ENCODE assay signal across 26 mouse cellular contexts in the genomic region with DNA sequence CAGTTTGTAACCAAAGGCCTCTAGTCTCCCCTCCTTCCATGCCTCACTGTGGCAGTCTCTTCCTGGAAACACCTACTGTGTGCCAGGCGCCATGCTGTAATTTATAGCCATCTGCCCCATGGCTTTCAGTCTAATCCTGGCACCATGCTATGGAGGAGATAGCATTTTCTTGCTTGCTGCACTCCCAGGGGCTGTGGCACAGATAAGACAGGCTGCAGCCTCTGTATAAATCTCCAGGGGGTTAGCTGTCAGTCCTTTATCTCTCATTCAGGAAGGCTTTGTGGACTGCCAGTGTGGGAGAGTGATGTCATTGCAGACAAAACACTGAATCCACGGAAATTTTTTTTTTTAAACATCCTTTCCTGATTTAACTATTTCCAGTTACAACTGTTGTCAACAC. TPM values are rescaled to one million over a fixed set of nuclear protein-coding genes. Genes with fewer than 3 reads are reported as not detected.
A peak's percentile ranks its signal among the peaks of the same experiment; 100 is the strongest.
DNase-seq lines count a peak whose midpoint lies in the region; ATAC-seq and TF ChIP-seq lines count a peak whose summit lies in the region.
"Had no signal": no experiment of that assay in that cellular context is flagged by ENCODE, and none has a peak within 500 bp of the region (broad histone marks: within the 10 kb centered on the region; RNA-seq: fewer than 3 reads in every experiment).

No protein-coding gene starts in this region.

- peaks cover 45% of the 10 kb centered on the region for H3K36me3 ChIP-seq in heart, embryonic 12.5 days
- H3K36me3 ChIP-seq in liver, embryonic 12.5 days = peaks cover 44% of the 10 kb centered on the region
- H3K36me3 ChIP-seq in liver, postnatal 0 days (replicated peaks; ENCODE audit: insufficient read depth, low read length) = peaks cover 26% of the 10 kb centered on the region
- peaks cover 0 to 25% of the 10 kb centered on the region in 2 experiments; a peak in 2 of 4 replicates for H3K36me3 ChIP-seq in MEL (ENCODE audit: control insufficient read depth in 1 of 2, insufficient read depth in 2 of 2, low read length in 2 of 2)
- H3K36me3 ChIP-seq: forebrain, embryonic 15.5 days had no signal

- WGBS in heart, embryonic 12.5 days = 17% methylated on average over 2 of the region's 2 CpGs
- 12% methylated on average over 2 of the region's 2 CpGs for WGBS in liver, embryonic 12.5 days (ENCODE audit: insufficient replicate concordance)
- 46% methylated on average over 2 of the region's 2 CpGs for WGBS in liver, postnatal 0 days (ENCODE audit: insufficient replicate concordance)

- H3K4me1 ChIP-seq in heart, embryonic 12.5 days (replicated peaks) = peaks cover 86% of the 10 kb centered on the region
- H3K4me1 ChIP-seq in liver, embryonic 12.5 days = peaks cover 80% of the 10 kb centered on the region
- peaks cover 28% of the 10 kb centered on the region for H3K4me1 ChIP-seq in liver, postnatal 0 days (ENCODE audit: insufficient read depth)
- peaks cover 7 to 38% of the 10 kb centered on the region in 2 experiments for H3K4me1 ChIP-seq in MEL (ENCODE audit: control insufficient read depth in 1 of 2, insufficient read depth in 2 of 2, low read length in 2 of 2)

- no peak for TF ChIP-seq EP300 in liver, postnatal 0 days (IDR thresholded peaks at IDR 0.05; ENCODE audit: low read depth)
- TF ChIP-seq EP300 in MEL (IDR thresholded peaks at IDR 0.05; ENCODE audit: low read depth in 1 of 2, low read length in 2 of 2) = peak; percentile 80 to 82

- no peak for DNase-seq in heart, postnatal 4 days
- DNase-seq in liver, postnatal 0 days = no peak
- DNase-seq in MEL (ENCODE audit: low read depth, low spot score) = peak; percentile 59
- no peak for DNase-seq in cerebellum, adult 18-20 months
- DNase-seq in gastrocnemius, adult 8-10 months (ENCODE audit: low spot score in 2 of 2) = no peak
- DNase-seq: adrenal gland, postnatal 14 days; cerebellum, postnatal 10 days; kidney, postnatal 4 days; layer of hippocampus, adult 9-11 months; lung, postnatal 4 days; thymus, postnatal 25 days had no signal

- H3K9me3 ChIP-seq in heart, embryonic 12.5 days (replicated peaks) = no peaks in the 10 kb centered on the region
- H3K9me3 ChIP-seq in liver, embryonic 12.5 days (replicated peaks) = no peaks in the 10 kb centered on the region
- no peaks in the 10 kb centered on the region for H3K9me3 ChIP-seq in liver, postnatal 0 days (ENCODE audit: low read length)
- H3K9me3 ChIP-seq in MEL (replicated peaks; ENCODE audit: insufficient read depth, low read length) = no peaks in the 10 kb centered on the region
- H3K9me3 ChIP-seq: embryonic facial prominence, embryonic 13.5 days; forebrain, embryonic 15.5 days; kidney, embryonic 15.5 days; limb, embryonic 10.5 days; liver, embryonic 15.5 days; neural tube, embryonic 12.5 days had no signal

- H3K9ac ChIP-seq in heart, embryonic 12.5 days = no peak overlapping the region
- H3K9ac ChIP-seq in liver, embryonic 12.5 days = no peak overlapping the region
- H3K9ac ChIP-seq in liver, postnatal 0 days (replicated peaks) = no peak overlapping the region
- no peak overlapping the region for H3K9ac ChIP-seq in MEL (ENCODE audit: control insufficient read depth, low read depth, low read length, poor library complexity, severe bottlenecking)
- H3K9ac ChIP-seq: embryonic facial prominence, embryonic 13.5 days; forebrain, embryonic 15.5 days; hindbrain, embryonic 14.5 days; kidney, embryonic 15.5 days; liver, embryonic 15.5 days; neural tube, embryonic 12.5 days had no signal

- H3K4me2 ChIP-seq in heart, embryonic 12.5 days = no peak overlapping the region
- H3K4me2 ChIP-seq in liver, embryonic 12.5 days = no peak overlapping the region
- H3K4me2 ChIP-seq in liver, postnatal 0 days (ENCODE audit: low read depth, low read length) = no peak overlapping the region
- H3K4me2 ChIP-seq: embryonic facial prominence, embryonic 13.5 days; forebrain, embryonic 15.5 days; hindbrain, embryonic 14.5 days; kidney, embryonic 15.5 days; liver, embryonic 15.5 days; midbrain, embryonic 11.5 days; neural tube, embryonic 12.5 days had no signal

- ATAC-seq in heart, embryonic 12.5 days (ENCODE audit: insufficient number of reproducible peaks, low FRiP score) = peak; percentile 72
- ATAC-seq in liver, embryonic 12.5 days = peak; percentile 55; the same call in 1 of the 2 replicates
- no peak for ATAC-seq in liver, postnatal 0 days
- ATAC-seq in megakaryocyte progenitor cell, adult 5-6 weeks (replicated peaks; ENCODE audit: poor library complexity) = peak; percentile 41
- ATAC-seq: forebrain, embryonic 15.5 days; intestine, embryonic 16.5 days had no signal

- no peak overlapping the region for H3K4me3 ChIP-seq in heart, embryonic 12.5 days
- no peak overlapping the region for H3K4me3 ChIP-seq in liver, embryonic 12.5 days
- H3K4me3 ChIP-seq in liver, postnatal 0 days (ENCODE audit: low read depth, low read length) = no peak overlapping the region
- no peak overlapping the region for H3K4me3 ChIP-seq in MEL (ENCODE audit: control insufficient read depth in 1 of 2, insufficient read depth in 1 of 2, low read depth in 2 of 2, low read length in 2 of 2)
- H3K4me3 ChIP-seq: embryonic facial prominence, embryonic 13.5 days; forebrain, embryonic 15.5 days; kidney, embryonic 15.5 days; left cerebral cortex, adult 2 months; limb, embryonic 10.5 days; liver, embryonic 15.5 days; neural tube, embryonic 12.5 days had no signal

- no peak for TF ChIP-seq CTCF in liver, postnatal 0 days (IDR thresholded peaks at IDR 0.05; ENCODE audit: low read depth)
- TF ChIP-seq CTCF in MEL (IDR thresholded peaks at IDR 0.05 in 2 of 3, conservative IDR thresholded peaks at IDR 0.05 in 1 of 3; ENCODE audit: control insufficient read depth in 1 of 3, insufficient read depth in 1 of 3, low read depth in 2 of 3, low read length in 3 of 3, poor library complexity in 1 of 3, severe bottlenecking in 1 of 3) = no peak

- no peaks in the 10 kb centered on the region for H3K27me3 ChIP-seq in heart, embryonic 12.5 days (replicated peaks)
- H3K27me3 ChIP-seq in liver, embryonic 12.5 days (replicated peaks) = no peaks in the 10 kb centered on the region
- no peaks in the 10 kb centered on the region for H3K27me3 ChIP-seq in liver, postnatal 0 days (ENCODE audit: insufficient read depth, low read length)
- H3K27me3 ChIP-seq in MEL (ENCODE audit: control insufficient read depth in 1 of 2, insufficient read depth in 2 of 2, low read length in 2 of 2) = no peaks in the 10 kb centered on the region
- H3K27me3 ChIP-seq: embryonic facial prominence, embryonic 13.5 days; forebrain, embryonic 15.5 days; kidney, embryonic 15.5 days; liver, embryonic 15.5 days; neural tube, embryonic 12.5 days had no signal

- H3K27ac ChIP-seq in heart, embryonic 12.5 days (ENCODE audit: poor library complexity, severe bottlenecking) = peak overlapping the region; percentile 67
- no peak overlapping the region for H3K27ac ChIP-seq in liver, embryonic 12.5 days
- H3K27ac ChIP-seq in liver, postnatal 0 days (ENCODE audit: low read depth) = no peak overlapping the region
- H3K27ac ChIP-seq in MEL (ENCODE audit: control insufficient read depth, low read depth, low read length) = peak overlapping the region; percentile 25
- H3K27ac ChIP-seq: forebrain, embryonic 15.5 days; hindbrain, embryonic 14.5 days; kidney, embryonic 15.5 days; left cerebral cortex, adult 2 months; limb, embryonic 10.5 days; liver, embryonic 15.5 days; neural tube, embryonic 12.5 days had no signal

- no peak for TF ChIP-seq RAD21 in MEL (IDR thresholded peaks at IDR 0.05; ENCODE audit: low read depth, low read length)

- peaks cover 14% of the 10 kb centered on the region for H3K79me2 ChIP-seq in MEL (ENCODE audit: control insufficient read depth, insufficient read depth, low read length, poor library complexity)

- no peak for TF ChIP-seq POLR2A in MEL (IDR thresholded peaks at IDR 0.05; ENCODE audit: control insufficient read depth in 1 of 2, insufficient read depth in 1 of 2, low read depth in 1 of 2, low read length in 2 of 2, poor library complexity in 1 of 2)

RNA-seq across cellular contexts. Expression of a gene that starts 8.3 kb away (rescaled TPM):
- polyA plus RNA-seq in heart, embryonic 12.5 days (2016; fragmentation: Nextera tagmentation; extraction: Ambion mirVana) = 351 and 387 TPM in 2 replicates
- total RNA-seq in heart, postnatal 4 days (2021) = 100 to 1,000 TPM; 230 to 244 TPM
- 177 and 178 TPM in 2 replicates for polyA plus RNA-seq in liver, embryonic 12.5 days (2016; fragmentation: Nextera tagmentation; extraction: Ambion mirVana)
- polyA plus RNA-seq in liver, postnatal 0 days (2015; fragmentation: Nextera tagmentation; extraction: Ambion mirVana) = 104 and 105 TPM in 2 replicates
- 100 and 150 TPM in 2 replicates for total RNA-seq in MEL (2012; rRNA removed)
- 100 to 1,000 TPM; 332 to 581 TPM for polyA plus RNA-seq in MEL (2012; ENCODE audit: insufficient read depth in 1 of 2, insufficient read length in 2 of 2, low read depth in 1 of 2, low replicate concordance in 2 of 2, missing spikeins in 1 of 2)
- total RNA-seq in megakaryocyte progenitor cell, adult 5-6 weeks (2015) = 621 and 639 TPM in 2 replicates
- total RNA-seq in megakaryocyte progenitor cell, adult 5-6 weeks (2017) = 290 and 305 TPM in 2 replicates
- 10 to 100 TPM in 3 of 4 experiments, 1 to 10 TPM in 1; 9.0 to 14.8 (median 10.9) TPM for total RNA-seq in gastrocnemius, adult 8-10 months (2022)

RNA-seq across cellular contexts. Expression of a gene that starts 12.4 kb away (rescaled TPM):
- polyA plus RNA-seq in heart, embryonic 12.5 days (2016; fragmentation: Nextera tagmentation; extraction: Ambion mirVana) = 1.7 and 3.0 TPM in 2 replicates
- 1 to 10 TPM; 3.3 to 3.5 TPM for total RNA-seq in heart, postnatal 4 days (2021)
- 0.55 and 0.79 TPM in 2 replicates for polyA plus RNA-seq in liver, embryonic 12.5 days (2016; fragmentation: Nextera tagmentation; extraction: Ambion mirVana)
- polyA plus RNA-seq in liver, postnatal 0 days (2015; fragmentation: Nextera tagmentation; extraction: Ambion mirVana) = 0.32 and 0.37 TPM in 2 replicates
- 0.29 TPM in 1 of 2 replicates, not detected in the other for total RNA-seq in MEL (2012; rRNA removed)
- under 1 TPM in 1 of 2 experiments, not detected in 1; 0.40 TPM for polyA plus RNA-seq in MEL (2012; ENCODE audit: insufficient read depth in 1 of 2, insufficient read length in 2 of 2, low read depth in 1 of 2, low replicate concordance in 2 of 2, missing spikeins in 1 of 2)
- 0.12 TPM in 1 of 2 replicates, not detected in the other for total RNA-seq in megakaryocyte progenitor cell, adult 5-6 weeks (2015)
- total RNA-seq in megakaryocyte progenitor cell, adult 5-6 weeks (2017) = not detected in 2 replicates
- not detected for total RNA-seq in gastrocnemius, adult 8-10 months (2022)
- polyA plus RNA-seq: C2C12 had no signal

RNA-seq across cellular contexts. Expression of a gene that starts 26.6 kb away (rescaled TPM):
- polyA plus RNA-seq in heart, embryonic 12.5 days (2016; fragmentation: Nextera tagmentation; extraction: Ambion mirVana) = 11.4 and 11.8 TPM in 2 replicates
- 1 to 10 TPM; 2.5 to 3.1 TPM for total RNA-seq in heart, postnatal 4 days (2021)
- 3.9 and 4.2 TPM in 2 replicates for polyA plus RNA-seq in liver, embryonic 12.5 days (2016; fragmentation: Nextera tagmentation; extraction: Ambion mirVana)
- polyA plus RNA-seq in liver, postnatal 0 days (2015; fragmentation: Nextera tagmentation; extraction: Ambion mirVana) = 0.32 and 0.73 TPM in 2 replicates
- 0.12 and 0.13 TPM in 2 replicates for total RNA-seq in MEL (2012; rRNA removed)
- polyA plus RNA-seq in MEL (2012; ENCODE audit: insufficient read depth in 1 of 2, insufficient read length in 2 of 2, low read depth in 1 of 2, low replicate concordance in 2 of 2, missing spikeins in 1 of 2) = under 1 TPM in 1 of 2 experiments, not detected in 1; 0.38 TPM
- total RNA-seq in megakaryocyte progenitor cell, adult 5-6 weeks (2015) = 0.10 TPM in 1 of 2 replicates, not detected in the other
- total RNA-seq in megakaryocyte progenitor cell, adult 5-6 weeks (2017) = 0.30 TPM in 1 of 2 replicates, not detected in the other
- total RNA-seq in gastrocnemius, adult 8-10 months (2022) = under 1 TPM in 1 of 4 experiments, not detected in 3; 0.20 TPM

RNA-seq across cellular contexts. Expression of a gene that starts 33.0 kb away (rescaled TPM):
- 0.95 and 1.3 TPM in 2 replicates for polyA plus RNA-seq in heart, embryonic 12.5 days (2016; fragmentation: Nextera tagmentation; extraction: Ambion mirVana)
- 1 to 10 TPM; 1.4 to 1.8 TPM for total RNA-seq in heart, postnatal 4 days (2021)
- polyA plus RNA-seq in liver, embryonic 12.5 days (2016; fragmentation: Nextera tagmentation; extraction: Ambion mirVana) = 1.1 and 1.3 TPM in 2 replicates
- polyA plus RNA-seq in liver, postnatal 0 days (2015; fragmentation: Nextera tagmentation; extraction: Ambion mirVana) = 1.1 and 1.5 TPM in 2 replicates
- 0.23 TPM in 1 of 2 replicates, not detected in the other for total RNA-seq in MEL (2012; rRNA removed)
- polyA plus RNA-seq in MEL (2012; ENCODE audit: insufficient read depth in 1 of 2, insufficient read length in 2 of 2, low read depth in 1 of 2, low replicate concordance in 2 of 2, missing spikeins in 1 of 2) = under 1 TPM in 1 of 2 experiments, not detected in 1; 0.38 TPM
- total RNA-seq in megakaryocyte progenitor cell, adult 5-6 weeks (2015) = 0.35 and 0.49 TPM in 2 replicates
- total RNA-seq in megakaryocyte progenitor cell, adult 5-6 weeks (2017) = 0.41 and 0.62 TPM in 2 replicates
- not detected for total RNA-seq in gastrocnemius, adult 8-10 months (2022)
- polyA plus RNA-seq: embryonic facial prominence, embryonic 13.5 days; forebrain, embryonic 15.5 days had no signal

RNA-seq across cellular contexts. Expression of a gene that starts 47.6 kb away (rescaled TPM):
- polyA plus RNA-seq in heart, embryonic 12.5 days (2016; fragmentation: Nextera tagmentation; extraction: Ambion mirVana) = 0.24 and 0.33 TPM in 2 replicates
- under 1 TPM in 1 of 2 experiments, not detected in 1; 0.17 TPM for total RNA-seq in heart, postnatal 4 days (2021)
- not detected in 2 replicates for polyA plus RNA-seq in liver, embryonic 12.5 days (2016; fragmentation: Nextera tagmentation; extraction: Ambion mirVana)
- not detected in 2 replicates for polyA plus RNA-seq in liver, postnatal 0 days (2015; fragmentation: Nextera tagmentation; extraction: Ambion mirVana)
- not detected in 2 replicates for total RNA-seq in MEL (2012; rRNA removed)
- not detected for polyA plus RNA-seq in MEL (2012; ENCODE audit: insufficient read depth in 1 of 2, insufficient read length in 2 of 2, low read depth in 1 of 2, low replicate concordance in 2 of 2, missing spikeins in 1 of 2)
- not detected in 2 replicates for total RNA-seq in megakaryocyte progenitor cell, adult 5-6 weeks (2015)
- total RNA-seq in megakaryocyte progenitor cell, adult 5-6 weeks (2017) = not detected in 2 replicates
- total RNA-seq in gastrocnemius, adult 8-10 months (2022) = not detected
- total RNA-seq: adrenal gland, postnatal 14 days; gastrocnemius, adult 18-20 months had no signal
- polyA plus RNA-seq: C2C12; limb, embryonic 10.5 days; liver, embryonic 15.5 days had no signal

Comparison
In these comparisons a context has a peak if more than half of its experiments do, and no peak if none do; other contexts are left out.
1. H3K27ac ChIP-seq: peak in heart, embryonic 12.5 days (single experiment) and MEL (single experiment); none in liver, embryonic 12.5 days (single experiment) and liver, postnatal 0 days (single experiment).